Mouse (Mus musculus): Measurements from ENCODE around the gene Snorc.

- no peak for TF ChIP-seq POLR2A (IDR thresholded peaks at IDR 0.05; ENCODE audit: borderline replicate concordance, extremely low read depth, low read depth, low read length)
- TF ChIP-seq CTCF (IDR thresholded peaks at IDR 0.05; ENCODE audit: insufficient read depth, low read length): no peak
Observed at GRCm38 (mm10) chr1:87507857-87508256, 37.8 kb downstream of the Snorc start.

Data from lung, adult 2 months (tissue).